Mouse (Mus musculus) megakaryocyte progenitor cell, adult 5-6 weeks (primary cell): ENCODE measurements around the gene 1700022I11Rik. TPM values are rescaled to one million over a fixed set of nuclear protein-coding genes. Genes with fewer than 3 reads are reported as not detected.

Source experiments
- ATAC-seq: replicated peaks from 2 replicates; pipeline ENCODE4 v1.8.0; 2016; ENCODE audit warnings: mild to moderate bottlenecking, moderate TSS enrichment, inconsistent platforms; ENCODE audit not compliant: poor library complexity
- total RNA-seq, 2 experiments: library from RNA; stranded (forward) in 1 of 2; stranded (reverse) in 1 of 2; fragments of 157-497, 149-512 nt in 1 of 2; fragments of 200-1000 nt in 1 of 2; gene quantifications; 2 replicates each; pipeline versions ENCODE4 v1.2.3 to v1.2.4; 2015 to 2017

The 1700022I11Rik gene
- total RNA-seq, 2 experiments from 2014 or later = 0.37 TPM; not detected in 1

DNA sequence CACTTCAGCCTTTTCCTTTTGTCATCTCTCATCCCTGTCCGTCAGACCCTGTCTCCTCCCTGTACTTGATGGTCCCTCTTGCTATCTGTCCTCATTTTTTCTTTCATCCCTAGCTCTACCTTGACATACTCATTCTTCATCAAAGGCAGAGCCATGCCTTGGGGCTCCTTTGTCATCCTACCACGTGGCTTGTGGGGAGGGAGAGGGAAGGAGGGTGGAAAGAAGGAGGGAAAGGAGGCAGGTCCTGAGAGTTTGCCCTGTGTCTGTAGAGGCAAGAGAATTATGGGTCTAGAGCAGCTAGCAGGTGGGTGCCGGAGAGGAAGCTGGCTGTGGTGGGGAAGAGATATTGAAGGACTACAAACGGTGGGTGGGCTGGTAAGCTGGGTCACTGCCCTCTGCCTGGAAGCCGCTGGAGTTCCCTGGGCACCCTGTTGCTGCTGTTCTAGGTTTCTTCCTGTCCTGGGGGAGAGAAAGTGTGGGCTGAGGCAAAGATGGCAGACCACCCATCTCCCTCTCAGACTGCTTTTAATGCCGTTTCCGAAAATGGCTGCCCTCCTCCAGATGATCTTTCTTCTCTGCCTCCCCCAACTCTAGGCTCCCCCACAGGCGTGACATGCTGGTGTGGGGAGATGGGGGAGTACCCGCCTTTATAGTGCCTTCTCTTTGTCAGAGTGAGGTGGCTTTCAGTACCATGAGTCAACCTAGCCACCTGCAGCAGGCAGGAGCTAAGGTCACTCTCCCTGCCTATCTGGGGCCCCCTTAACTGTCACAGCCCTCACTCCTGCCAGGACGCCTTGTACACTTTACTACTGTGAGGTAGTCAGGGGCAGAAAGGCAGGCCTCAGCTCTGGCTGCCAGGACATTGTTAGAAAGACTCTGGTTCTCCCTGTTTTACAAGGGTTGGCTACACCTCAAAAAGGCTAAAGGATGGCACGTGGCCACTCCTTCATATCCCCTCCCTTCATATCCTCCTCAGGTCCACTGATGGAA is 17.9 kb upstream of the 1700022I11Rik start:
- ATAC-seq = no peak

DNA sequence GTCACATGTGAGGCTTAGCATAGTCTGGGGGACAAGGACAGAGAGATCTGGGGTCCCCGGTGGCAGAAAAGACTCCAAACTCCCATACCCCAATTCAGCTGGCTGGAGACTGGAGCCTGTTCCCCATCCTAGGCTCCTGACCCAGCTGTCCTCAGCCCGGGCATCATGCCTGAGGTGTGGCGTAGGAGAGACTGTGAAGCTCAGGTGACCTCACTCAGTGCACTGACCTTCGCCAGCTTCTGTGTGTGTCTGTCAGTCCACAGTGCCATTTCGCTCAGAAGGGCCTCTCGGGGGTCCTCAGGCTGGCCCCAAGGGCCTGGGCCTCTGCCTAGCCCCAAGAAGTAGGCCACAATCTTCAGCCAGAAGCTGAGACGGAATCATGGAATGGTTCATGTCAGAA is 16.8 kb upstream of the 1700022I11Rik start:
- ATAC-seq = no peak

DNA sequence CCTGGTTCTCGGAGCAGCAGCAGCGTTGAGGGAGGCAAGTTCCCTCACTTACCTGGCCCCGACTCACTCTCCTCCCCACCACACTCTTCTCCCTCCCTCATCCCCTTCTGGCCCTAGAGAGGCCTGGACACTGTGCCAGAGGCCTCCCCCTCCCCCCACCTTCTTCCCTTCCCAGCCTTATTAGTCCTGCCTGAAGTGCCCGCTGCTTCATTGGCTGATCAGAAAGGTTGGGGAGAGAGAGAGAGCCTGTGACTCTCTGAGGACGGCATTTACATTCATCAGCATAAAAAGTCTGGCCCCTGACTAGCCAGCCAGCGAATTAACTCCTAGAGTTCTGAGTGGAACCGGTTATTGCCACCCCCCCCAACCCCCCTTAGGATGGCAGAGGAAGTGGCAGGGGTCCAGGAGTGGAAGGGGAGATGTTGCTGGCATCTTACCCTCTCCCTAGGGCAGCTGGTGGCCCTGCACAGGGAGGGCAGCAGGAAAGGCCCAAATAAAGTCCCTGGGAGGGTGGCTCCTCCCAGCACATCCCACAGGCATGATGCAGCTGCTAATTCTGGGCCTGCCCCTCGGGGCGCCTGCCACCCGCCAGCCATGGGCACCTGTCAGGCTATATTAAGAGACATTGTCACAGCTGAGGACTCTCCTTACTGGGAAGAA is 15.8 kb upstream of the 1700022I11Rik start:
- ATAC-seq = no peak

DNA sequence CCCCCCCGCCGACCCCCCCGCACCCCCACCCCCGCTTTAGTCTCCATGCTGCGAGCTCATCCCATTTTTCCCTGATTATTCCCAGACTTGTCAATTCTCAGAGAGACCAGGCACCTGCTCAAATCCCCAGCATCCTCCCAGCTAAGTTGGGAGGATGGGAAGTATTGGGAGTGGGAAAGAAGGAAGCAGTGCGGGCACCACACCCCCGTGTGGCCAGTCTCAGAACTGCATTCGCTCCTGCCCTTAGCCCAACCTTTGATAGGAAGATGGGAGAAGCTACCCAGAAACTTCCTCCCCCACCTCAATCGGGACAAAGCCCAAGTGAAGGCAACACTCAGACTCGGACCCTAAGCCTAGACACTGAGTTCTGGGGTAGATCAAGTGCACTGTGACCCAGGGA is 15.1 kb upstream of the 1700022I11Rik start:
- ATAC-seq = peak; percentile 37

DNA sequence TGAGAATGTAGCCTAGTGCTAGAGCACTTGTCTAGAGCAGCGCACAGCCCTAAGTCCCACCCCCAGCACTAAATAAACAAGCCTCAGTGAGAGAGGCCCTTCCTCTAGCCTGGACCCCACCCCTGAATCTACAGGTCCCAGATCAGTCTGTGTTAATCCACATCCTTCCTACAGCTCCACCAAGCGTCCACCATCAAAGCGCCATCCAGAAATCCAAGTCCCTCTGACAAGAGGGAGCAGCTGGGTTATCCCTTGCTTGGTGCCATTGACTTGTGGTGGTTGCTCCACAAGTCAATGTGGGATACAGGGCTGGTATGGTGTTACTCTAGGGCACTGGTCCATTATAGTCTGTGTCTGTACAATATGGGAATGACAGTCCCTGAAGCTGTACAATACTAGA is 14.2 kb upstream of the 1700022I11Rik start:
- no peak for ATAC-seq

DNA sequence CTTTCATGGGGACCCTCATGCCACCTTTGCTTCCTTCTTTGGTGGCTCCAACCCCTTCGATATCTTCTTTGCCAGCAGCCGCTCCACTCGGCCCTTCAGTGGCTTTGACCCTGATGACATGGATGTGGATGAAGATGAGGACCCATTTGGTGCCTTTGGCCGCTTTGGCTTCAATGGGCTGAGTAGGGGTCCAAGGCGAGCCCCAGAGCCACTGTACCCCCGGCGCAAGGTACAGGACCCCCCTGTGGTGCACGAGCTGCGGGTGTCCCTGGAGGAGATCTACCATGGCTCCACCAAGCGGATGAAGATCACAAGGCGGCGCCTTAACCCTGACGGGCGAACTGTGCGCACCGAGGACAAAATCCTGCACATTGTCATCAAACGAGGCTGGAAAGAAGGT is 12.8 kb upstream of the 1700022I11Rik start:
- ATAC-seq = no peak

DNA sequence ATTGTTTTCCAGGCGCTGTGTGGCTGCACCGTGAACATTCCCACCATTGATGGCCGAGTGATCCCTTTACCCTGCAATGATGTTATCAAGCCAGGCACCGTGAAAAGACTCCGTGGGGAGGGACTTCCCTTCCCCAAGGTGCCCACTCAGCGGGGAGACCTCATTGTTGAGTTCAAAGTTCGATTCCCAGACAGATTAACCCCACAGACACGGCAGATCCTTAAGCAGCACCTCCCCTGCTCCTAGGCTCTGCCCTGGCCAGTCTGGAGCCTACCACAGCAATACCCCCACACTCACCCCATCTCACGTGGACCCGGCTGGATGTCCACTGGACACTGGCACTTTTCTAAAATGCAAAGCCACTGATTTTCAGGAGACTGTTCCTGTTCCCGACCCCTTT is 12.1 kb upstream of the 1700022I11Rik start:
- no peak for ATAC-seq

DNA sequence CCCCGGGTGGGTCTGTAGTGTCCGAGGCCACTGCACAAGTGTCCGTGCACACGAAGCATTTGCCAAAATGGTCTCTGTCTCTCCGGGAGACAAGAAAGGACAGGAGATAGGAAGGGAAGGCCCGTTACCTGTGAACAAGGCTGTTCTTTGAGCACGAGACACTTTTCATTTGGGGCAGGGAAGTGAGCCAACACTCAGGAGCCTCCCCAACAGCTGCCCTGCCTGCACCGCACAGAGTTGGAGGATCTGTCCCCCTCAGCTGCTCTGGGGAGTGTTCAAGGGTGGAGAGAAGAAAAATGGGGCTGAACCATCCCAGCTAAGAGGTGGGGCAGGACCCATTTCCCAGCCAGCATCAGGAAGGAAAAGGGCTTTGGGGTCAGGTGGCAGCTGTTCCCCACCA is 11.4 kb upstream of the 1700022I11Rik start:
- no peak for ATAC-seq

DNA sequence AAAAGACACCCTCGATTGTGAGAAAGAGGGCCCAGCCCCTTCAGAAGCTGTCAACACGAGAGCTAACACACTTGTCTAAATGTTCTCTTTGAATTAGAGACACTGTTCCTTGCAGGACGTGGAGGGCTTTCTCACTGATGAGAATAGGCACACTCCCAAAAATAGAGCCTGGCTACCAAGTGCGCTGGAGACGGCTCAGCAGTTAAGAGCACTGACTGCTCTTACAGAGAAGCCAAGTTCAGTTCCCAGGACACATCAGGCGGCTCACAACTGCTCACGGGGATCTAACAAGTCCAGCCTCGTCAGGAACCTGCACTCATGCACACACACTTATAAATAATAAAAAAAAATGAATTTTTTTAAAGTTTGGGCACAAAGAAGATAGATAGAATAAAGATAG is 10.5 kb upstream of the 1700022I11Rik start:
- ATAC-seq = no peak

DNA sequence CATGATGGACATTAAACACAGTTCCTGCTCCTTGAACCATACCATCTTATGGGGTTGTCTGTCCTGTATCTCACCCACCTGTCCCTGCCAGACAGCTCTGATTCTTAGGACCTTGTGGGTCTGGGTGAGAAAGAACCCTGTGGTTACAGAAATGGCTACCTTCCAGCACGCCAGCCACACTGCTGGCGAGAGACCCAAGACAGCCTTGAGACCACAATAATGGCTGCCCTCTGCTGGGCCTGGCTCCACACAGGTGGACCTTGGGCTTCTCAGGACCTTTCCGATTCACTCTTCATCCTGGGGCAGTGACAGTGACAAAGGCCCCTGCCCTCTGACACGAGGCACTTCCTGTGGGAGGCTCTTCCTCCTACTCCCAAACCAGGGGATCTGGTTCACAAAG is 10.0 kb upstream of the 1700022I11Rik start:
- ATAC-seq = no peak

DNA sequence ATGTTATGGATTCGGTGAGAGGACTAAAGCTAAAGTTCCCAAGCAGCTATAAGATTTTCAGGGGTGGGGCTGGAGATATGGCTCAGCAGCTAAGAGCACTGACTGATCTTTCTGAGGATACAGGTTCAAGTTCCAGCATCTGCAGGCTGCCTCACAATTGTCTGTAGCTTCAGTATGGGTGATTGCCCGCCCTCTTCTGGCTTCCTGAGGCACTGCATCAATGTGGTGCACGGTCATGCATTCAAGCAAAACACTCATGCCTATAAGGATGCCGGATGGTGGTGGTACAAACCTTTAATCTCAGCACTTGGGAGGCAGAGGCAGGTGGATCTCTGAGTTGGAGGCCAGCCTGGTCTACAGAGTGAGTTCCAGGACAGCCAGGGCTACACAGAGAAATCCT is 7.8 kb upstream of the 1700022I11Rik start:
- peak; percentile 85 for ATAC-seq

DNA sequence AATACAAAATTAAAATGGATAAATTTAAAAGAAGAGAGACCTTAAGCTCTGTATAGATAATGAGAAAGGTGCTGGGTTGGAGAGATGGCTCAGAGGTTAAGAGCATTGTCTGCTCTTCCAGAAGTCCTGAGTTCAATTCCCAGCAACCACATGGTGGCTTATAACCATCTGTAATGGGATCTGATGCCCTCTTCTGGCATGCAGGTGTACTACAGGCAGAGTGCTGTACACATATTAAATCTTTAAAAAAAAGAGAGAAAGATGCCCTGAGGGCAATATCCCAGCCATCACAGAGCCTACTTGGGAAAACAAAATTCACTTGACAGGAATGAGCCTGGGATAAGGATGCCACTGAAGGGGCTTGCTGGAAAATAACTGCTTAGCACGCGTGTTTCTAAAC is 5.9 kb upstream of the 1700022I11Rik start:
- ATAC-seq = no peak

DNA sequence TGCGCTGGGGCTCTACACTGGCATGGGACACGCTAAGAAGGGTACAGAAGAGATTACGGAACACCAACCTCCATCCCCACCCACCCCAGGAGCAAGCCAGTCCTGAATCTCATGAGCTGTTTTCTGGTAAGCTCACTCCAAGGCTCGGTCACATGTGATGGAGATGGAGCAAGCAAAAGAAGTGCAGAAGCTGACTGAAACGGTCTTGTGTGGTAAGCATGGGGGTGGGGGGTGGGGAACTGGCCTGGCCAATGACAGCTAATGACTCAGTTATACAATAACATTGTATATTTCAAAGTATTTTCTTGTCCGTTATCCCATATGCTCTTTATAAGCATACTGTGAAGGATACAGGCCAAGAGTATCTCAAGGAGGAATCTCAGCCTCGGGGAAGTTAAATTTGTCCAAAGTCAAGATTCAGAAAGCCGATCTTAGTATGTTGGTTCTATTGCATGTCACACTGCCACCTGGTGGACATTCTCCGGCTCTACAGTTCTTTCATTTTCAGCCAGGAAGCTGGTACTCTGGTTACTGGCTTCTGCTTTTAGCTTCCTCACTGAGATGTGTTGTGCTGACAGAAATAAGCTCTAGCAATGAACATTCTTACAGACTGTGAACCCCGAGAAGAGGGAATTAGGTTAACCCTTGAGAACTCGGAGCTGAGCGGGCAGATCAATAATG is 4.2 kb upstream of the 1700022I11Rik start:
- peak; percentile 92 for ATAC-seq

DNA sequence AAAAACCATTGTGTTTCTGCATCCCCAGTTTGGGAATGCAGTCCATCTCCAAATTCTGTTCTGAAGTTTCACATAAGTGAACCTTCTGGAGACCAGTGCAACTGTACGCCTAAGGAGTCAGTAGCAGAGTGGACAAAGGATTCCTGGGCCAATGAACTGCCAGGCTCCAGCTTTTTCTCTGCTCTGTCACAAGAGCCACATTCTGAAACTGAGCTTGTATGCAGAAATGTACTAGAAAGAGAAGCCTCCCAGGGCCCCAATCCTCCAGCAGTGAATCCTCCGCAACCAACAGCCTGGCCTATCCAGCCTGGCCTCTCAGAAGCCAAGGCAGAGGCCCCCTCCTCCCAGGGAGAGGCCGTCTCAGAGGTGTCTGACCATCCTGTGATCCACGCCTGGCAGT is 3.5 kb downstream of the 1700022I11Rik start:
- no peak for ATAC-seq

DNA sequence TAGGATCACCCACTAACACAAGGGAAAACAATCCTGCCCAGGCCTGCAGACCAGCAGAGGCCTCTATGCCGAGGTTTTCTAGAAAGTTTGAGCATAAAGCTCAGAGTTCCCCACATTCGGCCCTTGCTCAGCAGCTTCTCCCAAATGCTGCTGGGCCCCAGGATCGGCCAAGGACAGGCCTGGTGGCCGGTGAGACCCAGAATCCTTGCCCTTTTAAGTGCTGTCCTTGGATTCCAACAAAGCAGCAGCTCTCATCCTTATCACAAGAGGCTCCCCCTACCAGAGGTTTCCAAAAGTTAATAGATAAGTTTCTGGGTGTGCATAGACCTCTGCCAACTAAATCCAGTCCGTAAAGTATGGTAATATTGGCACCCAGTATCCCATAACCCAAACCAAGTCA is 4.5 kb downstream of the 1700022I11Rik start:
- ATAC-seq = no peak

DNA sequence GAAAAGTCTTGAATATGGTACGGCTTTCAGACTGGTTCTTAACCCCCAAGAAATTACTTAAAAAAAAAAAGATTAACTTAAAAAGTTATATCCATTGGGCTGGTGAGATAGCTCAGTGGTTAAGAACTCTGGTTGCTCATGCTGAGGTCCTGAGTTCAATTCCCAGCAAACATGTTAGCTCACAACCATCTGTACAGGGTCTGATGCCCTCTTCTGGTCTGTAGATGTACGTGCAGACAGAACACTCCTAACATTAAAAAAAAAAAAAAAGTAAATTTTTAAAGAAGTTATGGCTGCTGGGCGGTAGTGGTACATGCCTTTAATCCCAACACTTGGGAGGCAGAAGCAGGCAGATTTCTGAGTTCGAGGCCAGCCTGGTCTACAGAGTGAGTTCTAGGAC is 8.7 kb downstream of the 1700022I11Rik start:
- ATAC-seq = peak; percentile 66

DNA sequence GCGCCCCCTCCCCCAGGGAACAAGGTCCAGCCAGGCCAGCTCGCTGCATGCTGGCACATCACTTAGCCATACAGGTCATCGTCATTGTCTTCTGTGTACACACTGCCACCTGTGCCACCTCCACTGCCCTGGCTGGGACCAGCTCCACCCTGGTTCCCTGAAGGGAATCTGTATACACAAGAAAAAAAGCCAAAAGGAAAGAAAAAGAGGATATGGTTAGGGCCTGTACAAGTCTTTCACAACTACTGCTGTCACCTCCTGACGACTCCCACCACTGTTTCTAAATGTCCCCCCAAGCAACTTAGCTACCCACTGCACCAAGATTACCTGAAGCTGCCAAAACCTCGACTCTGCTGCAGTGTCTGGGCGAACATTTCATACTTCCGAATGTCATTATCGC is 11.1 kb downstream of the 1700022I11Rik start:
- ATAC-seq = peak; percentile 59

DNA sequence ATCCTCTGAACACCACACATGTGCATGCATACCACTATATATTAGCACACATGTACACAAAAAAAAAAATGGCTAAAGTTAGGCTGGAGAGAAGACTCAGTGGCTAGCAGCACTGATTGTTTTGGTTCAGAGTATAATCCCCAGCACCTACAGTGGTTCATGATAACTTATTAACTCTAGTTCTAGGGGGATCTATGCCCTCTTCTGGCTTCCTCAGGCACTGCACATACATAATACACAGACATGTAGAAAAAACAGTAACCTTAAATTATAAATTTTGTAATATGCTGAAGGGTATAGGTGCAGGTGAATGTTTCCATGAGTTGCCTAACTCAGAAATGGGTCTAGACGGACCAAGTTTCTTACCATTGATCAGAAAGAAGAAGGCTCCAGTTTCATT is 18.9 kb downstream of the 1700022I11Rik start:
- peak; percentile 66 for ATAC-seq

DNA sequence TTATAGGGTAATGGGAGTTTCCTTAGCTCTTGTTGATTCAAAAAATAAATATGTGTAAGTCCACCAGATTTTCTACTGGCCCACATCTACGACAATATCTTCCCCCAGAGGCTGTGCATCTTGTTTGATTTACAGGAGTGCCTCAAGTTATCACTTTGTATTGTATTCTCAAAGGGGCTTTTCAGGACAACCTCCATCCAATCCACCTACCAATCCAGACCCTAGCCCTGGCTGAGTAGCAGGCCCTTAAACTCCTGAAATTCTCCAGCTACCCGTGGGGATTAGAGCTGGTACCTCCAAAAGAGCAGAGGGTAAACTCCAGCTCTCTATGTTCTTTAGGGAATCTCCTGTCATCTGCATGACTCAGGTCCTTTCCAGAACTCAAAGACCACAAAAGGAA is 28.6 kb downstream of the 1700022I11Rik start:
- no peak for ATAC-seq

DNA sequence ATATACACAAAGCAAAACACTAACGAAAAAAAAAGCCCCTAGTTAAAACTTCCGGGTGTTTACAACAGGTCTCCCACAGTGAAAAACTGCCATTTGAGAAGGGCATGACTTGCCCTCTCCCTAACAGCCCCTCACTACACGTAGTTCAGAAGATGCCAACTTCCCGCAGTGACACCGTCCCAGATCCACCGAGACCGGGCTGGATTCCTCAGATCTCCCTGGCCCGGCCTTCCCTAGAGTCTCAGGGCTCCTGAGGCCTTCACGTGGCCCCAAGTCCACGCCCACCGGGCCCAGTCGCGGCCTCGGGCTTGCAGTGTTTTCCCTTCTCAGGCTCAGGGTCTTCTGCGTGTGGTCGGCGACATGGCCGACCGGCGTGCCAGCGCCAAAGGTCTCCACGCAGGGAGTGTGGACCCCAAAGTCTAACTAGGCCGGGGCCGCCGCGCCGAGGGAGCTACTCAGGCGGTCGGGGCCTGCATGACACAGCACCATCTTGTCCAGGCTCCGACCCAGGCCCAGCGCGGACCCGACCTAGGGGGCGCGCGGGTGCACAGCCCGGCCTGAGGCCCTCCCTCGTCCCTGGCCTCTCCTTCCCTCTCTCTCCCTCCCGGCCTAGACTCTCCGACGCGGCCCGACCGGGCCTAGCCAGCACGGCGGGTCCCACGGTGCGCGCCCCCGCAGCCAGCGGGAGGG is 30.2 kb downstream of the 1700022I11Rik start:
- peak; percentile 54 for ATAC-seq
